Mouse (Mus musculus) forebrain, embryonic 11.5 days (tissue): Measurements from ENCODE around the gene Bbip1. TPM values are rescaled to one million over a fixed set of nuclear protein-coding genes. Genes with fewer than 3 reads are reported as not detected.

Source experiments
- ATAC-seq: fragments of 200-750 bp; cut with Nextera tagmentation; replicated peaks from 2 replicates; pipeline ENCODE4 v1.8.0; 2017; ENCODE audit warnings: moderate TSS enrichment; ENCODE audit not compliant: low FRiP score
- DNase-seq: peaks from one replicate; pipeline ENCODE4 v3.0.0-alpha.2; 2017; ENCODE audit warnings: low spot score
- H3K27ac ChIP-seq: fragments of 300-500 bp; sonication (generic); 2 replicates; pipeline ENCODE4 v1.5.1; 2014; ENCODE audit warnings: low read depth, low read length
- H3K27me3 ChIP-seq: fragments of 300-500 bp; sonication (generic); 2 replicates; pipeline ENCODE4 v1.6.1; 2014; ENCODE audit warnings: mild to moderate bottlenecking, low read length, mixed read lengths; ENCODE audit not compliant: control insufficient read depth, insufficient read depth
- H3K36me3 ChIP-seq: fragments of 300-500 bp; sonication (generic); 2 replicates; pipeline ENCODE4 v1.6.1; 2014; ENCODE audit warnings: mild to moderate bottlenecking, low read length, moderate library complexity, mixed read lengths; ENCODE audit not compliant: control insufficient read depth, insufficient read depth
- H3K4me1 ChIP-seq: fragments of 300-500 bp; sonication (generic); replicated peaks from 2 replicates; pipeline ENCODE4 v1.6.1; 2014; ENCODE audit warnings: low read length, mixed read lengths; ENCODE audit not compliant: control insufficient read depth, insufficient read depth
- H3K4me2 ChIP-seq: fragments of 300-500 bp; sonication (generic); 2 replicates; pipeline ENCODE4 v1.6.1; 2014; ENCODE audit warnings: low read depth, mild to moderate bottlenecking, low read length, moderate library complexity, mixed read lengths; ENCODE audit not compliant: severe bottlenecking
- H3K4me3 ChIP-seq: fragments of 300-500 bp; sonication (generic); 2 replicates; pipeline ENCODE4 v1.5.1; 2014; ENCODE audit warnings: low read depth, low read length
- H3K9ac ChIP-seq: fragments of 300-500 bp; sonication (generic); 2 replicates; pipeline ENCODE4 v1.6.1; 2014; ENCODE audit warnings: low read length
- H3K9me3 ChIP-seq: fragments of 300-500 bp; sonication (generic); 2 replicates; pipeline ENCODE4 v1.6.1; 2016; ENCODE audit warnings: low read length, mixed read lengths; ENCODE audit not compliant: control insufficient read depth
- WGBS: fragments of 180-500 bp; shearing (Covaris S2); extraction: QIAGEN DNeasy Blood & Tissue Kit; methylation state at CpG from one replicate; pipeline ENCODE4 v1.1.7; 2014; 5-methylcytosine and 5-hydroxymethylcytosine counted together
- polyA plus RNA-seq: library from polyadenylated mRNA; unstranded; fragments of >200 nt; fragmentation: Nextera tagmentation; extraction: Ambion mirVana; gene quantifications from 2 replicates; pipeline ENCODE4 v1.2.1, GENCODE M21; 2014

Bbip1 gene
- polyA plus RNA-seq, 1 experiment from 2014 or later, result 138 TPM

DNA sequence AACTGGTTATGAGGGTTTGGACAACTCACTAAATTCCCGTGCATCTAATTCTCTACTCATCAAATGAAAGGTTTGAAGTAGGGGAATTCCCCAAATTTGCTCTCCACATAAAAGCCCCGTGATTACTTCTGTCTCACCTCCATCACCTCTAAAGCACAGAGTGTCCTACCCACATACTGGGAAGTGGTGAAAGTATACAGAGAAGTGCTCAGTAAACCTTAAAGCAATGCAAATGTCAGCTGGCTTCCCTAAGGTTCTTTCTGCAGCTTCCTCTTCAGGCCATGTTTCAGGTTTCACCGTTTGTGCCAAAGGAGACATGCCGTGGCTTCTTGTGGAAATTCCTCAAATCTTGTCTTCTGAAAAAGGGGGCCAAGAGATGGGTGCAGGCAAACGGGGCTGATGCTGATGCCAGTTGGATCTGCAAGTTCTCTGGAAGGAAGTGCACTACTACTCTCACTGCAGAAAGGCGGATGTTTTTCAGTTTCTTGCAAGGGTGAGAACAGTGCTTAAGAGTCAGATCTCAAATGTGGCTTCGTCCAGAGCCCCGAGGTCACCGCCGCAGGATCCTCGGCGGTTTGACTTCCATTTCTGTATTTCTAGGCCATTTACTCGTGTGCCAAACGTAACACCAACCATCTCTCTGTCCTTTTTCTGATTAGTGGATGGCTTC, 44.4 kb downstream of the Bbip1 start:
- H3K9me3 ChIP-seq, result no peaks in the 10 kb centered on the region
- H3K4me3 ChIP-seq, result no peak overlapping the region
- H3K27ac ChIP-seq, result no peak overlapping the region
- no peak overlapping the region for H3K4me2 ChIP-seq
- WGBS, result 88% methylated on average over 14 of the region's 14 CpGs
- H3K9ac ChIP-seq, result no peak overlapping the region
- no peaks in the 10 kb centered on the region; the same call in 1 of the 2 replicates for H3K4me1 ChIP-seq
- no peaks in the 10 kb centered on the region for H3K27me3 ChIP-seq
- DNase-seq, result peak; percentile 38
- ATAC-seq, result no peak
- no peaks in the 10 kb centered on the region for H3K36me3 ChIP-seq

DNA sequence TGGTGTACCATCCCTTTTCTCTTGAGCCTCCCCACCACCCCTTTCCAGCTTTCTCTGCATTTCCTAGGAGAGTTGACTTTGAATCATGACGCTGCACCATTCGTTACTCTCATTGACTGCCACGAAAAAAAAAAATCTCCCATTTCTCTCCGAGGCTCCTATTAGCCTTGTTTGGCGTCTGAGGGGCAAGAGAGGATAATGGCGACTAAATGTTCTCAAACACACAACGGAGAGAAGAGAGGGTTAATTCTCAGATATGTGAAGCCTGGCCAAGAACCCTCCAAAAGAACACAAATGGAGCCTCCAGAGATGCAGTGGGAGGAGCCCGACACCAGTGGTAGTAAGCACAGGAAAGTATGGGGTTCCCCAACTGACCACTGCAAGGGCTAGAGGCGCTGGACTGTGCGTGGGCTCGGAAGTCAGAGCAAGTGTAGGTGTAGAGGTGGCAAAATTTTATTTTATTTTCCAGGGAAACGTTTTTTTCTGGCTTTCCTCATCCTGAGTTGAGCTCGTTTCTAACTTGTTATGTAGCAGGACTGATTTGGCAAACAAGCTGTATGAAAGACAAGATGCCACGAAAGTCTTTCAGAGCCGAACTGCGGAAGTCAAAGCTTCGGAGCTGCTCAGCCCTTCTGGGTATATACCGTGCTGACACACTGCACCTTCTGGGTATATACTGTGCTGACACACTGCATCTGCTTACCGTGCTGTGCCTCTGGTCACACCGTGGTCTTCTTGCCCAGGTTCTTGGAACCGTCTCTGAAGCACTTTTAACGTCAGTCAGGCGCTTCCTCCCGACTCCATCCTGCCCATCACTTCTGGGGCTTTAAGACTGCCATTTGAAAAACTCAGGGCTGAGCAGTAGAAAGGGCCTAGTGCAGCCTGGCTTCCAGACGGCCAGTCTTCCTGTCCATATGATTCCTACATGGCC, 45.2 kb downstream of the Bbip1 start:
- WGBS, result 87% methylated on average over 25 of the region's 25 CpGs
- DNase-seq, result peak; percentile 28
- no peaks in the 10 kb centered on the region for H3K27me3 ChIP-seq
- H3K4me2 ChIP-seq, result no peak overlapping the region
- no peaks in the 10 kb centered on the region; the same call in 1 of the 2 replicates for H3K4me1 ChIP-seq
- no peak overlapping the region for H3K4me3 ChIP-seq
- H3K27ac ChIP-seq, result no peak overlapping the region
- ATAC-seq, result no peak
- H3K9ac ChIP-seq, result no peak overlapping the region
- H3K36me3 ChIP-seq, result no peaks in the 10 kb centered on the region
- no peaks in the 10 kb centered on the region for H3K9me3 ChIP-seq

DNA sequence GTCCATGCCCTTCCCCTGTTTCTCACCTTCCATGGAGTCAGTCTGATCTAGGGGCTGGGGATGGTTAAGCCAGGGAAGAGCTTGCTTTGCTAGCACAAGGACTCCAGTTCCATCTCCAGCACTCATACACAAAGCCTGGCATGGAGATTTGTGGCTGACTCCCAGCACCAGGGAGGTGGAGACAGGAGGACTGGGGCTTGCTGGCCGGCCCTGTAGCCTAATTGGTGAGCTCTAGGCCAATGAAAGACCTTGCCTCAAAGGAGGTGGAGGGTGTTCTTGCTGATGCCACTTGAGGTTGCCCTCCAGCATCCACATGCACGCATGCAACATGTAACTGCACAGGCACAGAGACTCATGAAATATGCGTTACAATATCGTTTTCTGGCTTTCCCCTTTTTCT, 45.9 kb downstream of the Bbip1 start:
- Histone ChIP-seq H3K4me1 (no peaks in the 10 kb centered on the region; the same call in 1 of the 2 replicates), H3K9ac (no peak overlapping the region), H3K9me3 (no peaks in the 10 kb centered on the region), H3K36me3 (no peaks in the 10 kb centered on the region), H3K4me2 (no peak overlapping the region), H3K27me3 (no peaks in the 10 kb centered on the region), H3K27ac (no peak overlapping the region), H3K4me3 (no peak overlapping the region)
- ATAC-seq (no peak), DNase-seq (peak; percentile 44)
- WGBS, result 79% methylated on average over 4 of the region's 4 CpGs

DNA sequence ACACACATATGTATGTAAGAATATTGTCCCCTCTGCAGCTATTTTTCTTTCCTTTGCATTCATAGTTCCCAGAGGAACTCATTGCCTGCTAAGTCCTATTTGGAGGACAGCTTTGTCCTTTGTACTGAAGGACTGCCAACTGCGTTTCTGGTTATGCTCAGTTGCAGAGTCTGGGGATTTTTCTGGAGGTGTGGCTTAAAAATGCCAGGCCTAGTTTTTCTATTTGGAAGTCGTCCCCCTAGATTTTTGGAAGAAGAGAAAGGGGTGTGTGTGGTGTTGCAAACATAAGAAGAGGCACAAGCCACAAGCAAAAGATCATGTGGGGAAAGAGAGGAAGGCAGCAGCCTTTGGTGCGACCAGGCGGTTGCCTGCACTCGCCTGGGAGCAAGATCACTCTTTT, 46.4 kb downstream of the Bbip1 start:
- no peak overlapping the region for H3K9ac ChIP-seq
- no peak overlapping the region for H3K27ac ChIP-seq
- H3K27me3 ChIP-seq, result no peaks in the 10 kb centered on the region
- no peak overlapping the region for H3K4me2 ChIP-seq
- H3K4me1 ChIP-seq, result no peaks in the 10 kb centered on the region; the same call in 1 of the 2 replicates
- no peak for ATAC-seq
- no peaks in the 10 kb centered on the region for H3K9me3 ChIP-seq
- 82% methylated on average over 5 of the region's 5 CpGs for WGBS
- H3K4me3 ChIP-seq, result no peak overlapping the region
- peak; percentile 4 for DNase-seq
- H3K36me3 ChIP-seq, result no peaks in the 10 kb centered on the region

DNA sequence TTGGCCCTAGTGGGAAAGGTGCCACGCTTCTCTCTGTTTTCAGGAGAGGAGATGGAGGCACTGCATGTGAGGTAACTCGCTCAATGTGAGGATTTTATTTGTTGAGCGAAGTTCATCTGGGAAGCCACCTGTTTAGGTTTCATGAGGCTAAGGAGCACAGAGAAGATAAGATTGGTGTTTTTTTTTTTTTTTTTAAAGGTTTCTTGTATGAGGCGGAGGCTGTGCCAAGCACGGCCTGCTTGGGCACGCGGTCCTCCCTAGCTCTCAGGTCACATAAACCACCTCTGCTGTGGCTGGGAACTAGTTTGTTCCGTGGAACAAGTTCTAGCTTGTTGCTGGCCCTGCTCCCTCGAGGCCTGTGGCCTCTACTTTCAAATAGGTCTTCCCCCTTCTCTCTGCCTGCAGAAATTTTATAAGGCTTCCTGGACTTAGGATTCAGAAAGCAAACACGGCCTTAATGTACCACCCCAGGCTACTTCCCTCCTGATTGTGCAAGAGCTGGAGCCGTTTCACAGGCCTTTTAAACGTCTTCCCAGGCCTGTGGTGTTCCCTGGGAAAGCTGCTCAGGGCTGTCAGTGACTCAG, 49.8 kb downstream of the Bbip1 start:
- Histone ChIP-seq H3K27me3 (no peaks in the 10 kb centered on the region), H3K9me3 (no peaks in the 10 kb centered on the region), H3K9ac (no peak overlapping the region), H3K4me2 (no peak overlapping the region), H3K27ac (no peak overlapping the region), H3K4me3 (no peak overlapping the region), H3K36me3 (no peaks in the 10 kb centered on the region), H3K4me1 (no peaks in the 10 kb centered on the region; the same call in 1 of the 2 replicates)
- WGBS, result 79% methylated on average over 12 of the region's 12 CpGs
- peak; percentile 31 for DNase-seq
- no peak for ATAC-seq

DNA sequence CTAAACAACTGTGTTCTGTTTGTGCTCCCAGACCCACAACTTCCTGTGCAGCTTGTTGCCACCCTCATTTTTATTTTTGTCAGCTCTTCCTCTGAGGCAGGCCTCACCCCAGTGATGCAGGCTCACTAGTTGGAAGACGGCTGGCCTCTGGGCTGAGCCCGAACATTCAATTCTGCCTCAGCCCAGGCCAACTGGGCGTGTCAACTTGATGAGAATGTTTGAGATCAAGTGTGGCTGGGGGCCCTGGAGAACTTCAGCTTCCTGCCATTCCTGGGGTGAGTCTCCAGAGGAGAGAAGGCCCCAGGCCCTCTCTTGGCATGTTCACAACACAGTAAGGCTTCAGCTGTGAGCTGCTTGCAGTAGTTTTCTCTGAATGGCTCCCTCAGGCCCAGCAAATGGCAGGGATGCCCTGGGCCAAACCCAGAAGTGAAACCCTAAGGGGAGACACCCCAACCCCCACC, 50.7 kb downstream of the Bbip1 start:
- no peaks in the 10 kb centered on the region for H3K27me3 ChIP-seq
- no peak overlapping the region for H3K9ac ChIP-seq
- H3K9me3 ChIP-seq, result no peaks in the 10 kb centered on the region
- no peak overlapping the region for H3K4me2 ChIP-seq
- no peak overlapping the region for H3K4me3 ChIP-seq
- ATAC-seq, result no peak
- peak; percentile 28 for DNase-seq
- WGBS, result 83% methylated on average over 3 of the region's 3 CpGs
- no peak overlapping the region for H3K27ac ChIP-seq
- no peaks in the 10 kb centered on the region for H3K36me3 ChIP-seq
- no peaks in the 10 kb centered on the region for H3K4me1 ChIP-seq

DNA sequence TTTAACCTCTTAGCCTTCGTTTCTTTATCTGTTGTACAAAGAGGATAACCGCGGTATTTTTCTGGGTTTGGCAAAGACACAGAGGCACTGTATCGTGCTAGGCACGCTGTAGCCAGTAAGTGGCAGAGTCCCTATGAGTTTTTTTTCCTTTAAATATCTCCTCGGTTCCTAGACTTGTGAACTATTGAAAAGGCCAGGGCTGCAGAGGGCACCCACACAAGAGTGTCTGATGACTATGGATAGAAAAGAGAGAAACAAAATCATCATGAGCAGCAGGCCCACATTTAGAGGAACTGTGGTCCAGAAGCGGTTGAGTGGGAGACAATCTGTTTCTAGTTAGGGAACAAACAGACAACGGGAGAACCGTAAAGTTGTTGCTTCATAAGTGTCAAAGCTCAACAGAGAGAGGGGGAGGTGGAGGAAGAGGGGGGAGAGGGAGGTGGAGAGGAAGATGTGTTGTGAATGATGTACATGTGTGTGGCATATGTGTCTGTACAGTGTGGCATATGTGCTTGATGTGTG, 51.5 kb downstream of the Bbip1 start:
- Histone ChIP-seq H3K9me3 (no peaks in the 10 kb centered on the region), H3K4me2 (no peak overlapping the region), H3K4me3 (no peak overlapping the region), H3K36me3 (no peaks in the 10 kb centered on the region), H3K4me1 (no peaks in the 10 kb centered on the region), H3K9ac (no peak overlapping the region), H3K27me3 (no peaks in the 10 kb centered on the region), H3K27ac (no peak overlapping the region)
- peak; percentile 22 for DNase-seq
- WGBS, result 76% methylated on average over 9 of the region's 9 CpGs
- no peak for ATAC-seq

DNA sequence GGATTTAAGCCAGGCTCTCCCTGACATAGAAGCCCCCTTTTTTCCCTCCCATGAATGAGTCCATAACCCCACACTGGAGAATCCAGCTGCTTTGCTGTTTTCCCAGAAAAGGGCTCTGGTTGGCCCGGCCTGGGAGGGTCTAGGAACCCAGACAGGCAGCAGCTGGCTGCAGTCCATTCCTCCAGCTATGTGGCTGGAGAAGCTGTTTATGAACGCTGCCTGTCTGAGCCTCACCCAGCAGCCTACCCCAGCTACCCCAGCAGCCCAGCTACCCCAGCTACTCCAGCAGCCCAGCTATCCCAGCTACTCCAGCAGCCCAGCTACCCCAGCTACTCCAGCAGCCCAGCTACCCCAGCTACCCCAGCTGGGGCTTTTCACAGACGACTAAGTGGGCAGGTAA, 52.4 kb downstream of the Bbip1 start, which contains the start of gene Pdcd4:
Gene Pdcd4 (plus strand): TSS at position 171 of the 400 bp plus-strand sequence.
- Histone ChIP-seq H3K4me3 (no peak within 1 kb of the TSS), H3K36me3 (no peaks in the 10 kb centered on the region), H3K9me3 (no peaks in the 10 kb centered on the region), H3K4me2 (no peak within 1 kb of the TSS), H3K27me3 (no peaks in the 10 kb centered on the region), H3K27ac (no peak within 1 kb of the TSS), H3K9ac (no peak within 1 kb of the TSS), H3K4me1 (no peaks in the 10 kb centered on the region)
- 65% methylated on average over 3 of the region's 3 CpGs for WGBS
- DNase-seq (peak; percentile 47), ATAC-seq (no peak)
